Mouse (Mus musculus) bone marrow, adult 2 months (tissue): Measurements from ENCODE around the gene Trp53i13.

Experiments used
- CTCF ChIP-seq: fragments of 200-500 bp; IDR thresholded peaks from 2 replicates; pipeline ENCODE4 v1.5.1; 2011; ENCODE audit warnings: low read length, control low read depth; ENCODE audit not compliant: control insufficient read depth, insufficient read depth
- POLR2A ChIP-seq: fragments of 200-500 bp; IDR thresholded peaks from 2 replicates; pipeline ENCODE4 v1.6.1; 2011; ENCODE audit warnings: low read depth, mild to moderate bottlenecking, control low read depth, low read length, borderline replicate concordance; ENCODE audit not compliant: control insufficient read depth

DNA sequence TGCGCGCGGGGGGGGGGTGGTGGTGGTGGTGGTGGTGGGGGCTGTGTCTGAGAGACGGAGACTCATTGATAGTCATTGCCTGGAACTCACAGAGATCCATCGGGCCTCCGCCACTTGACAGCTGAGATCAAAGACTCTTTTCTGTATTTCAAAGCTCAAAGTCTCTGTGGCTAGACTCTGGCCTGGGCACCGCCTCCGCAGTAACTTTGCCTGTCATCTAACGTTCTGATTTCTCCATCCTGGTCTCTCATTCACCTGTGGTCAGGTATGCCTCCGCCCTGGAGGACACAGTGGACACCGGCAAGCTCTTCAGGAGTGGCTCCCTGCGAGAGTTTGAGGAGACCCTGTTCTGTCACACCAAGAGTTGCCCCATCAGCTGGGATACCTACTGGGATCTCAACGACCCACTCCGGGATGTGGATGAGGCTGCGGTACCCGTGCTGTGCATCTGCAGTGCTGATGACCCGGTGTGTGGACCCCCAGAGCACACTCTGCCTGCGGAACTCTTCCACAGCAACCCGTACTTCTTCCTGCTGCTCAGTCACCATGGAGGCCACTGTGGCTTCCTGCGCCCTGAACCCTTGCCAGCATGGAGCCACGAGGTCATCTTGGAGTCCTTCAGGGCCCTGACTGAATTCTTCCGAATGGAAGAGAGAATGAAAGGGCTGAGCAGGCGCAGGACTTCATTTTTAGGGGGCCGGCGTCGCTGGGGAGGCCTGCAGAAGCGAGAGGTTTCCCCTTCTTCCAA, 2.4 kb upstream of the Trp53i13 start:
- TF ChIP-seq CTCF (no peak), POLR2A (no peak)
